Mouse (Mus musculus) adrenal gland (tissue): ENCODE results near the gene Ly6g6c.

Experiments used
- intact Hi-C: fragments of 180-260 bp; cut with DNase I; formaldehyde crosslinking; loops from one replicate; pipeline ENCODE4 v1.15.1; 2025

Gene Ly6g6c

DNA sequence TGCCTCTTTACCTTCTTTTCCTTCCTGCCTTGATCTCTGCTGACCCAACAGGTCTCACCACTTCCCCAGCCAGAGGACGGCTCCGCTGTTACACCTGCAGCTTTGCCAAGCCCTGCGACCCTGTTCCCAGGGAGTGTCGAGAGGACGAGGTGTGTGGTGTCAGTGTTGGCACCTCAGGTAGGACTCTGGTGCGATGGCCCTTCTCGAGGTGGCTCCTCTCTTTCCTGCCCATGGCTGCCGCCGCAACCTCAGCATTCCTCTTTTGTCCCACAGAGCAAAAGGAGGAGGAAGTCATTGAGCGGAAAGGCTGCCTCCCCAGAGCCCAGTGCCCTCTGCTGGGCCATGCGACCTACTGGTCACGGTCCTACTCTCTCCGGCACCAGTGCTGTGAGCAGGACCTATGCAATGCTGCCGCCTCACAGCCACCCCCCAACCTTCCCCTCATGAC is 12.6 kb downstream of the Ly6g6c start, which contains the start of gene Ly6g6d:
TSS of gene Ly6g6d (minus strand) at position 280 of the 448 bp plus-strand sequence.
- intact Hi-C loops = no loop called here

DNA sequence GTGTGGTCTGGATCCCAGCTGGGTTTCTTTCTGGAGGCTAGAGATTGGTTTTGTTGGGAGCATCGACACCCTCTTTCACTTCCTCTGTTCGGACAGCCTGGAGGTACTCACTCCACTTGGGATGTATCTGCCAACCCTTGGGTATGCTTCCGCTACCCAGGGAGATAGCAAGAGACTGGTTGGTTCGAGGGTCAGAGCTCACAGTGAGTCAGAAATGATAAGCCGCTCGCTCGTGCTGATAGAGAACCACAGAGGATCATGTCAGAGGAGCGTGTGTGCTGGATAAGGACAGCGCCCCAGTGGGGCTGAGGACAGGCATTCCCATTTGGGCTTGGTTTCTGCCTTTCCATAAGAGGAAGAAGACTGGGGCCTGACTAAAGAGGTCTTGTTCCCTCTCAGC is 14.6 kb downstream of the Ly6g6c start:
- intact Hi-C loops = no loop called here

DNA sequence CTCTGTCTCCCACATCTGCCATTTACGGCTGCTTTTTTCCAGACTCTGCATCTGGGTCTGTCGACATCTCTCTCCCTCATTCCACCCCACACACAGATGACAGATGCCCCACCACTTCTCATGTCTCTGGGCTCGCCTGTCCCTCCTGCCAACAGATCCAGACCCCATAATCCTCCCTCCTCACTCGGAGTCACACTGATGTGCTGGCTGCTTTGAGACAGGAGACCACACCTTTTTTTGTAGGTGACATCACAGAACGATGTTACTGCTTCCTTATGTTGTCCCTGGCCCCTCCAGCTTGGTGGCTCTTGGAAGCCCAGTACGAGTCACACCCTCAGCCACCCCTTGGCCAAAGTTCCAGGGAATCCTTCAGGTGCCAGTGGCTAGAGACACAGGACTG is 15.1 kb downstream of the Ly6g6c start:
- intact Hi-C loops = no loop called here

DNA sequence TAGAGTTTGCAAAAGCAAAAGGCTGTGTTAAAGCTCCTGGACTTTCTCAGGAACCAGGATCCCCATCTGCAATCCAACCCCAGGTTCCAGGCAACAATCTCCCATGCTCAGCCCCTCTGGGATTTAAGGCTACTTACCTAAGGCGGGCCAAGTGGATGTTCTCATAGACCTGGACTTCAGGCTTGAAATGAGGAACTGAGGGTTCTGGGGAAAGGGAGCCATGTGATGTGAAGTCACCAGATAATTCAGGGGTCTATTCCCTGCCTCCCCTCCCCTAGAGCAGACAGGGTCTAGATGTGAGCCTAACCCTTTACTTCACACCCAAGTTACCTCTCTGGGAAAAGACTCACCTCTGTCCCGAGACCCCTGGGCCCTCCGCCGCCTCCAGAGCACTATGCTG is 15.5 kb downstream of the Ly6g6c start:
- intact Hi-C loops = no loop called here

DNA sequence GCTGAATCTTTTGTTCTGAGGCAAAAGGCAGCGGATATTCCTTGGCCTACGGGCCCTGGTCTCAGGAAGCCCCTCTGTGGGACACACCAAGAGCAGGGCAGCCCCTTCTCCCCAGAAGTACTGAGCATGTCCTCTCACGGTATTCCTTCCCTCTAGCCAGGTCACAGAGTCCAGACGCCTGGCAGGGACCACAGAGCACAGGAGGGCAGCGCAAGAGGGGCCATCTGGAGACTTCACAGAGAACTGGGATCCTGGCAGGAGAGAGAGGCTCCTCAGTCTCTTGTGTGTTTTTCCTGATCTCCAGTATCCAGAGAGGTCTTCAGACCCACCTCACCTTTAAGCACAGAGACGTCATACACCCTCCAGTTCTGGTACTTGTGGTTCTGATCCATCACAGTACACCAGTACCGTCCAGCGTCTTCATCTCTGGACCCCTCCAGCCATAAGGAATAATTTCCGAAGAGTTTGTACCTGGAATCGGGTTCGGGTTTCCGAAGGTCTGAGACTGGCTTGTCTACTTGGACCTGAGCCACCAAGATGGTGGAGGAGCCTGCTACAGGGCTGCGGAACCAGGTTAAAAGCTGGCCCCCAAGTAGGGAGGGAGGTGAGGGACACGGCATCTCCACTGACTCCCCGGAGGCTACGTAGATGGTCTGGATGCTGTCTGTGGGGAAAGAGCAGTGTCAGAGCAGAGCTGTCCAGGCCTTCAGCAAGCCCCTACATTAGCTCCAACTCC is 17.8 kb downstream of the Ly6g6c start:
- intact Hi-C loops = no loop called here

DNA sequence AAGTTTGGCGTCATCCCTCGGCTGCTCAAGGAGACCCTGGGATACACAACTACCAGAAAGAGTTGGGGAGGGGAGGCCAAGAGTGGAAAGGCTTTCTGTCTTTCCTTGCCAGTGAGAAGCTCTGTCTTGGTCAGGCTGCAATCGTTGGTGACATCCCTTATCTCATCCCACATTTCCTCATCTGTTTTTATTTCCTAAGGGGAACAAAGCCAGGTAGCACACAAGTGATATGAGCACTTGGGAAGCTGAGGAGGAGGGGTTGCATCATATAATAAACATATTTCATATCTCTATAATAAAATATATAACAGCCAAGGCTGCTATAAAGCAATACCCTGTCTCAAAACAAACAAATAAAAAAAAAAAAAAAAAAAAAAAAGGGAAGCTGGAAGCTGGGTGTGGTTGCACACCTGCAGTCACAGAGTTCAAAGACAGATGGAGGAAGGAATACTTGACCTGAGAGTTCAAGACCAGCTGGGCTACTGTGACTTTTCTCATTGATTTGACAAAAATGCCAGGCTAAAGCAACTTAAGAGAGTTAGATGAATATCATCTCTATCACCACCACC is 18.8 kb downstream of the Ly6g6c start:
- intact Hi-C loops = no loop called here

DNA sequence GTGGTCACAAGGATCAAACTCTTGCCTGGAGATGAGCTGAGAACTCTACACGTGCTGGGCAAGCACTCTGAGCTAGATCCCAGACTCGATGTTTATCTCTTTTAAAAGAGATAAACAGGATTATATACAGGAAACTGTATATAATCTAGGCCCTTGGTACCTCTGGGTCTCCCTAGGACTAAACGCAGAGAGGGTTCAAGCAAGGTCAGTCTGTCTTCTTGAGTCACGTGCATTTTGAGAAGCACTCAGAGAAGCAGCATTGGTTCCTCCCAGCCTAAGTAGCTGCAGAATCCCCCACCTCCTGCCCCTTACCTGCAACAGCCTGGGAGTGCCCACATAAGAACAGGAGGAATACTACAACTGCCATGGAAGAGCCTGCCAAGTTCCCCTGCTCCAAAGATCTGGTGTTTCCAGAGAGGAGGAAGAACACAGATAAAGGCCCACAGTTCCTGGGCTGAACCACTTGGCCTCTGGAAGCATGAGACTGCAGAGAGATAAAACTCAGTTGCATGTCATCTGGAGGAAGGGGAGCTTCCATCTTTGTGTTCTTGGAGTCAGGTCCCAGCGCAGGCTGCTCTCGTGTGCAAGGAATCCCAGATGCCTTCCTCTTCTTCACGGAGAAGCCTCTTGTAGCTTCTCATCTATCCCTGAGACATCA is 20.1 kb downstream of the Ly6g6c start, which contains the start of gene Ly6g6f:
TSS of gene Ly6g6f (minus strand) at position 403 of the 658 bp plus-strand sequence.
- intact Hi-C loops = no loop called here

DNA sequence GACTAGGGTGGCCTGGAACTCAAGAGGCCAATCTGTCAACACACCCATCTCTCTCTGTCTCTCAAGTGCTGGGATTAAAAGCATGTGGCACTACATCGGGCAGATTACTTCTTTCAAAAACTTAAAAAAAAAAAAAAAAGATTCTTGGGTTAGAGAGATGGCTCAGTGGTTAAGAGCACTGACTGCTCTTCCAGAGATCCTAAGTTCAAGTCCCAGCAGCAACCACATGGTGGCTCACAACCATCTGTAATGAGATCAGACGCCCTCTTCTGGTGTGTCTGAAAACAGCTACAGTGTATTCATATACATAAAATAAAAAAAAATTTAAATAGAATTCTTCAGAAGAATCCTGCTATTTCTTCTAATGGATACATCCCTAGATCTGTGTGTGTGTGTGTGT is 23.0 kb downstream of the Ly6g6c start:
- intact Hi-C loops = no loop called here

DNA sequence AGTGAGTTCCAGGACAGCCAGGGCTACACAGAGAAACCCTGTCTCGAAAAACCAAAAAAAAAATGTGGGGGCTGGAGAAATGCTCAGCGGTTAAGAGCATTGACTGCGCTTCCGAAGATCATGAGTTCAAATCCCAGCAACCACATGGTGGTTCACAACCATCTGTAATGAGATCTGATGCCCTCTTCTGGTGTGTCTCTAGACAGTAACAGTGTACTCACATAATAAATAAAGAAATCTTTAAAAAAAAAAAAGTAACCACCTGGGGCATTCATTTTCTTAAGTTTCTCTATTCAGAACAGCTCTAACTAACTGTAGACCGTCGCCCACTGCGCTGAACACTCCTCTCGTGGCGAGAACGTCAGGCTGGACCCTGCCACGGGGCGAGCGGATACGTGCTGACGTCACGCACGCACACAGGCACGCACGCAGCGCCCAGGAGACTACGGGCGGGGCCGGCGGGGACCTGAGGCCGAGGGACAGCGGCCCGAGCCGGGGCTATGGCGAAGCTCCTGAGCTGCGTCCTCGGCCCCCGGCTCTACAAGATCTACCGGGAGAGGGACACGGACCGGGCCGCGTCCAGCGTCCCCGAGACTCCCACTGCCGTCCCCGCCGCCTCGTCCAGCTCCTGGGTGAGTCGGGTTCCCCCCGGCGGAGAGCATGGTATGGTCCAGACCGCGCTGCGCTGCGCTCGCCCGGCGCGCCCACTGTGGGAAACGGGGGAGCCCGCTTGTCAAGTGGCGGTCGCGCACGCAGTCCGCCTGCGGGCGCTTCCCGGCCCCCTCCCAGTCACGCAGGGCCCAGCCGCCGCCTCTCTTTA is 23.8 kb downstream of the Ly6g6c start, which contains the start of gene Abhd16a:
TSS of gene Abhd16a (plus strand) at position 439 of the 820 bp plus-strand sequence.
- intact Hi-C loops = no loop called here

DNA sequence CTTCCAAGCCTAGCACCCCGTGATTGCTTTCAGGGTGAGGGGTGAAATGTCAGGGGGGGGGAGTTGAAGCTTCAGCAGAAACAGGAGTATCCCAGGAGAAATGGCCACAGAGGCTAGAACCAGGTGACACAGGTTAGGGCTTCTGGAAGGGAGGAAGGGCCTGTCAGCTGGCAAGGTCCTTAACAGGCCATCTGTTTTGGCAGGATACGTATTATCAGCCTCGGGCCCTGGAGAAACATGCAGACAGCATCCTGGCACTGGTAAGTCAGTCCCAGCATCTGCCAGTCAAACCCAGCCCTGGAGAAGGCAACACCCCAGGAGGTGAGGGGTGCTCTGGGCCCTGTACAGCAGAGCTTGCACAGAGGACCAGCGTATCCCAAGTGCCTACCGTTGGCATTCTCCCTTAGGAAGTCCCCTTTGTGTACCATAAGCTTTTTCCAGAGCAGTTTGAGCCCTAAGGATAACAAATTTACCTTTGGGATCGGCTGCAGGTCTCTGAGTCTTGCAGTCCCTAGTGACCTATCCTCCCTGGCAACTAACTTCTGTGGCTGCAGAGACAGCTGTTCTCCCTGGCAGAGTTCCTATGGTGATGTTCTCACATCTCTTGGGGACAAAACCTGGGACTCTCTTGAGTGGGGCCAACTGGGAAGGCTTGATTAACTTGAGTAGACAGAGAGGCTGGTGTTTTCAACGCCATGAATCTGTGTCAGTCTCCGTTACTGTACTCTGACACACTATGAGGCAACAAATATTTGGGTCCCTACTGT is 25.2 kb downstream of the Ly6g6c start:
- intact Hi-C loops = no loop called here

DNA sequence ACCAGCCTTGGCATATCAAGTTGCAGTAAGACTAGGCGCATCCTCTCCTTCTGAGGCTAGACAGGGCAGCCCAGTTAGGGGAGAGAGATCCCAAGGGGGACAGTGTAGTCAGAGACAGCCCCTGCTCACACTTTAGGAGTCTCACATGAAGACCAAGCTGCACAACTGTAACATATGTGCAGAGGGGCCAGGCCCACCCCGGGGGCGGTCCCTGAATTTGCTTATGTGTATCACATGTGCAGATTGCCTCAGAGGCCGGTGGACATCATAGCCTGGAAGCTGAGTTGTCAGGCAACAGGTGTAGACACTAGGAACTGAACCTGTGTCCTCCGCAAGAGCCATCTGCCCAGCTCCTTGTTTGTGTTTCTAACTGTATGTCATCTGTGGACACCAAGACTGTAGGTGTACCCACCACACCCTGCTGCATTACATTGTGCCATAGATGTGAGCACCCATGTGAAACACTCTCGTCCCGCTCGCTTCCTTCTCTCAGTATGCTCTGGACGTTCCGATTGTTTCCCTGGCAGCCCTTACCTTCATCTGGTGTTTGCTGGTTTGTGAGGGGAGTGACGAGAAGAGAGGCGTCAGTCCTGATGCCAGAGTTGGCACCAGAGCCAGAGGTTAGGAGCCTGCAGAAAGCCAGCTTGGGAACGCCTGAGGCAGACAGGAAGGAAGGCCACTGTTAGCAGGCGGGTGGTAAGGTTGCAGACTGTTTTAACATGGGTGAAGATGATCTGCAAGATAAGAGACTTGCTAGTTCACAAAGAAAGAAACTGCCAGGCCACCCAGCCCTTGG is 27.4 kb downstream of the Ly6g6c start:
- intact Hi-C loops = no loop called here

DNA sequence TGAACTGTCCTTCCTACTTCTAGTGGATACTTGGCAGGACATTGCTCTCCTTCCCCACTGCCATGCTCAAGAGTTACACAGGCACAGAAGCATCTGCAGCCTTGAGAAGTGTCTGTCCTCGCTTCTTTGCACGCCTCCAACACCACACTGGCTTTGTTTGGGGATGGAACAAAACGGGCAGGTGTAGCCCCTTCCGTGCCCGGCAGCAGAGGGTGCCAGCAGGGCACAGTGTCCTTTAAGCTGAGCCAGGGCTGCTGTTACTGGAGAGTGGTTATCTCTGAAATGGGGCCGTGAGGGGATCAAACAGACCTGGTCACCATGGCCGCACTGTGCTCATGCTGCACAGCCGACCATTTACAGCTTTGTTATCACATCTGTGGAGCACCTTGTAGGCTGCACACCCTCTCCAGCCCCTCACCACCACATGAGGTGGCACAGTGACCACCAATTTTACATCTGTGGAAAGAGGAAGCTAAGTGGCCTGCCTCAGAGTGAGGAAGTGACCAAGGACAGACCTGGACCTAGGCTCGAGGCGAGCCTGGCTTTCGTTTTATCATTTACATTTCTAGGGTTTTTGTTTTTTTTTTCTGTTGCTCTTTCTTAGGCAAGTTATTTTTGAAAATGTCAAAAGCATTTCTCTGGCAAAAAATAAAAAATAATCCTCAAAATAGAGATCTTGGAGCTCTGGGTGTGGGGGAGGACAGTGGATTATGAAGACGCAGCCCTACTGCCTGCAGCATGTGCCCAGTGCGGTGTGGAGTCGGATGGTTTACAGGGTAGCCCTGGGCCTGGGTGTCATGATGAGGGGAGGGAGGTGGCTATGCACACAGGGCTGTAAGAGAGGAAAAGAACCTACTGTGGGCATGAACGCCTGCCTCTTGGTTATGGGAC is 29.5 kb downstream of the Ly6g6c start:
- intact Hi-C loops = no loop called here

DNA sequence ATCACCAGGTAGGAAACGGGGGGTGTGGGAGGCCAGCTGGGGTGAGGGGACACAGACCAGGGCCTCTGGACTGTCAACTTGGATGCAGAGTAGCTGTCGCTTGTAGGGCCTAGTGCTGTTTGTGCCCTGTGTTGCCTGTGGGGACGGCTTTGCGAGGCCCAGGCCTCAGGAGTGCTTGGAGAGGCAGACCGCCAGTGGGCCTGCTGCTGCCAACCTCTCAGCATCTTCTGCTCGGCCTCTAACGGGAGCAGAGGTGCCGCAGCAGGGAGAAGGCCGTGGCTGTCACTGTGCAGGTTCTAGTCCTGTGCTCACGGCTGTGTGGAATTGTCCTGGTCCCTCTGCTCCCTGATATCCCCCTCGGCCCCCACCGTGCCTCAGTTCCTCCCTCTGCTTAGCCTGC is 31.4 kb downstream of the Ly6g6c start:
- intact Hi-C loops = no loop called here

DNA sequence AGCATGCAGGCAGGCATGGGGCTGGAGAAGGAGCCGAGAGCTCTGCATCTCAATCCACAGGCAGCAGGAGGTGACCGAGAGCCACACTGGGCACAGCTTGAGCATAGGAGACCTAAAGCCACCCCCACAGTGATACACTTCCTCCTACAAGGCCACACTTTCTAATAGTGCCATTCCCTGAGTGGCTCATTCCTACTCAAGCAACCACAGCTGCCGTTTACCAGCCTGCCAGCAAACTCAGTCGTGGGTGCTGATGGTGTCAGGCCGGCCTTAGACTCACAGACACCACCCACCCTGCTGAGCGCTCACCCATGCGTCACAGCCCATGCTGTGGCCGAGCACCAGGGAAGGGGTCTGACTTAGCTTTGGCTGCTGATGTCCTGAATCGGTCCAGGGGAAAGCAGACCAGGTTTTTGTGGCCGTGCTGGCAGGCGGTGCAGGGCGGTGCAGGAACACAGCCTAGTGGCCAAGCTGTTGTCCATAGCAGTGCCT is 32.0 kb downstream of the Ly6g6c start:
- intact Hi-C loops = no loop called here

DNA sequence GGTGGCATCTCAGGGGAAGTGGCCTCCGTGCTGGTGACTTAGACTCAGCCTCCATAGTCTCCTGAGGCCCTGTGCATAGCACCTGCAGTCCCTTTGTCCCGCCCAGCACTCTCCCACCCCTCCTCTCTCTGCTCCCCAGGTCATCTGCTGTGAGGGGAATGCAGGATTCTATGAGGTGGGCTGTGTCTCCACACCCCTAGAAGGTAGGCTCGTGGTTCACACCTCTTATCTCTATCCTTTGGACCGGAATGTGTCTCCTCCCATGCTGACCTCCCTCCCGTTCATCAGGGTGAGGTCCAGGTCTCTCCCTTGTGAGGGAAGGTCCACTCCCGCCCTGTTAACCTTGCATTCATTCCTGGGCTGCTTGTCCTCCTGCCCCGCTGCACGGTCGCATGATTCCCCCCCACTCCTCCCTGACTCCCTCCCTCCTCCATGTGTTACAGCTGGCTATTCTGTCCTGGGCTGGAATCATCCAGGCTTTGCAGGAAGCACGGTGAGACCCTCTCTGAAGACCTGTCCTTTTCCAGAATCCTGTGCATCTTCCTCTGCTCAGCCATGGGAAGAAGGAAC is 35.1 kb downstream of the Ly6g6c start:
- intact Hi-C loops = no loop called here

DNA sequence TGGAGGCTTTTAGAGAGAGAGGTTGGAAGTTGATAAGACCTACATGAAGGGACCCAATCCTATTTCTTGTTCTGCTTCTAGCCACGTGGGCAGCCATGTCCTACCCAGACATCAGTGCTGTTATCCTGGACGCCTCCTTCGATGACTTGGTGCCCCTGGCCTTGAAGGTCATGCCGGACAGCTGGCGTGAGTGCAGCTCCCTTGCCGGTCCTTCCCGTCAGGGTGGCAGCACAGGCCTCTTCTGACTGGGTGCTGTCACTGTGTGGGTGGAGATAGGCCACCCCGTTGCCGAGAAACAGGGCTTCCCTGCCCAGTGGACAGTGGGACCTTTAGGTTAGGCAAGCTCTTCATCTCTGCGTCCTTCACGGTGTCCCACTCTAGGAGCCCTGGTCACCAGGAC is 36.0 kb downstream of the Ly6g6c start:
- intact Hi-C loops = no loop called here

DNA sequence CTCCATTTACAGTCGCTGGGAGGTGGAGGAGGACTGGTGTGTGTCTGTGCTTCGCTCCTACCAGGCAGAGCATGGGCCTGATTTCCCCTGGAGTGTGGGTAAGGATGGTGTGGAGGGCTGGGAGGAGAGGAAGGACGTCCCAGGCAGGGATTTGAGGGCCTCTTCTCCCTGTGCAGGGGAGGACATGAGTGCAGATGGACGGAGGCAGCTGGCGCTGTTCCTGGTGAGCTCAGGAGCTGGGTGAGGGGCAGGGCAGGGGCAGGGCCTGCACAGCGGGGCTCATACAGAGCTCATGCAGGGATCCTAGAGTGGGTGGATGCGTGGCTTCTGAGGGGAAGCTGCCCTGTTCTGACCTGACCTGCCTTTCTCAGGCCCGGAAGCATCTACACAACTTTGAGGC is 37.1 kb downstream of the Ly6g6c start:
- intact Hi-C loops = no loop called here

DNA sequence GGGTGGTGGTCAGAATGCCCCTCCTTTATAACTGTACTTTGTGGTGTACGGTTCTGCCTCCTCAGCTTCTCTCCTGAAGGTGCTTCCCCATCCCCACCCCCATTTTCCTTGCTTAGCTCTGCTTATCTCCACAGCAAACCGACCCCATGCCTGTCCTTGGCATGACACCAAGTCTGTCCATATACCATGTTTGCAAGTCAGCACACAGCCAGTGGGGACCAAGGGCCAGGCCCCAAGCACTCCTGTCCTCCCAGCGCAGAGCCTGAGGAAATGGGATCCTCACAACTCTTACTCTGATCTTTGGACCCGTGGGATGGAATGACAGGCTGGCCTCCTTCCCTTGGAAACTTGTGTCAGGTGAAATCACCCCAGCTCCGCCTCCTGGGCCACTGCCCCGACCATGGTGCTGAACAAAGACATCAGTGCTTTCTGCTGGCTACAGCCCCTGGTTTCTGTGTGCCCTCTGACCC is 38.1 kb downstream of the Ly6g6c start:
- intact Hi-C loops = no loop called here
